Mouse (Mus musculus) lung, embryonic 15.5 days (tissue): ENCODE measurements around the gene Pakap. TPM values are rescaled to one million over a fixed set of nuclear protein-coding genes. Genes with fewer than 3 reads are reported as not detected.

Experiments used
- ATAC-seq: fragments of 200-750 bp; cut with Nextera tagmentation; 2 replicates; pipeline ENCODE4 v1.8.0; 2017; ENCODE audit warnings: moderate number of reproducible peaks, borderline replicate concordance; ENCODE audit not compliant: low FRiP score, low TSS enrichment; ENCODE audit errors: extremely low read depth
- H3K27ac ChIP-seq: fragments of 300-500 bp; sonication (generic); 2 replicates; pipeline ENCODE4 v1.5.1; 2015; ENCODE audit warnings: moderate library complexity, mild to moderate bottlenecking, inconsistent platforms
- H3K27me3 ChIP-seq: fragments of 300-500 bp; sonication (generic); 2 replicates; pipeline ENCODE4 v1.6.1; 2015; ENCODE audit warnings: inconsistent platforms
- H3K36me3 ChIP-seq: fragments of 300-500 bp; sonication (generic); 2 replicates; pipeline ENCODE4 v1.6.1; 2015; ENCODE audit warnings: inconsistent platforms
- H3K4me1 ChIP-seq: fragments of 300-500 bp; sonication (generic); 2 replicates; pipeline ENCODE4 v1.6.1; 2015; ENCODE audit warnings: inconsistent platforms
- H3K4me2 ChIP-seq: fragments of 300-500 bp; sonication (generic); 2 replicates; pipeline ENCODE4 v1.6.1; 2015; ENCODE audit warnings: inconsistent platforms, mild to moderate bottlenecking, moderate library complexity
- H3K4me3 ChIP-seq: fragments of 300-500 bp; sonication (generic); 2 replicates; pipeline ENCODE4 v1.5.1; 2015; ENCODE audit warnings: mild to moderate bottlenecking, inconsistent platforms
- H3K9ac ChIP-seq: fragments of 300-500 bp; sonication (generic); 2 replicates; pipeline ENCODE4 v1.6.1; 2015; ENCODE audit warnings: inconsistent platforms
- H3K9me3 ChIP-seq: fragments of 300-500 bp; sonication (generic); 2 replicates; pipeline ENCODE4 v1.6.1; 2016; ENCODE audit warnings: inconsistent platforms
- WGBS: fragments of 180-500 bp; shearing (Covaris S2); methylation state at CpG from one replicate; pipeline ENCODE4 v1.1.7; 2015; 5-methylcytosine and 5-hydroxymethylcytosine counted together
- polyA plus RNA-seq: library from polyadenylated mRNA; unstranded; fragments of >200 nt; fragmentation: Nextera tagmentation; extraction: Ambion mirVana; gene quantifications from 2 replicates; pipeline ENCODE4 v1.2.1, GENCODE M21; 2015

The Pakap gene
- polyA plus RNA-seq, 1 experiment from 2014 or later, result 47.7 TPM

DNA sequence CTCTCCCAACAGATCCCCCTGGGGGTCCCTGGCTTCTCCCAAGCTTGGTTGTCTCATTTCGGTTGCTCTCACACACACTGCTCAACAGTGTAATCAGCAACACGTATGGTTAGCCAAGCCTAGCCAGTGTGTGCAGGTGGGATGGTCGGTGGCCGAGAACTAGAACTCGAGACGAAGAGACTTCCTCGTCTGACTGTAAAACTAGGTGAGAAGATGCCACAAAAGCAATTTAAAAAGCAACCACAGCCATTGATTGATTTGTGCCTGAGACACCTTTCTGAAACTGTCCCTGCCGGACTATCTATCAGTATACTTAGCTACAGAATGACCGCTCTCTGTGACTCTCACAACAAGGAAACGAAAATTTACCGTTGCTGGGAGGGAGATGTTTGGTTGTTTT is 187.1 kb downstream of the Pakap start:
- WGBS, result 84% methylated on average over 11 of the region's 11 CpGs
- no peak overlapping the region for H3K27ac ChIP-seq

DNA sequence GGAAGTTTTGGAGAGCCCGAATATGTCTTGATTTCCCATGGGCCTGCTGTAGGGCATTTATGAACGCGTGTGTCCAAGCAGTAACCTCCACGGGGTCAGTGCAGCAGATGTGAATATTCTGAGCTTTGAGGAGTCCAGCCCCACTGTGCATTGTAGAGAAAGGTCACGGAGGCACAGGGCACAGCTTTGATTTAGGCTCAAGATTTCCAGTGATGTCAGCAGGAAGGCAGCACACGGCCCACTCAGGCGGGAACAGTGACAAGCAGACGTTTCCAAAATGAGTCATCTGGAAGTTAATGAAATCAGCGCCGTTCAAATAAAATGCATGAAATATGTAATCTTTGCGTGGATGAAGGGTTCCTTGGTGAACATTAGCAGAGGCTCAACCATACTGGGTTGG is 190.0 kb downstream of the Pakap start:
- Histone ChIP-seq H3K27ac (no peak overlapping the region), H3K9me3 (no peaks in the 10 kb centered on the region), H3K4me3 (no peak overlapping the region), H3K4me1 (peaks cover 5% of the 10 kb centered on the region; the same call in 1 of the 2 replicates), H3K36me3 (no peaks in the 10 kb centered on the region), H3K9ac (no peak overlapping the region), H3K4me2 (no peak overlapping the region), H3K27me3 (no peaks in the 10 kb centered on the region)
- ATAC-seq, result no peak
- WGBS, result 62% methylated on average over 11 of the region's 11 CpGs

More for the DNA sequence above, 187.1 kb downstream of the Pakap start:
- Histone ChIP-seq H3K4me2 (no peak overlapping the region), H3K27me3 (no peaks in the 10 kb centered on the region), H3K36me3 (no peaks in the 10 kb centered on the region), H3K4me3 (no peak overlapping the region), H3K4me1 (peaks cover 15% of the 10 kb centered on the region; the same call in 1 of the 2 replicates), H3K9me3 (no peaks in the 10 kb centered on the region), H3K9ac (no peak overlapping the region)
- ATAC-seq, result no peak

DNA sequence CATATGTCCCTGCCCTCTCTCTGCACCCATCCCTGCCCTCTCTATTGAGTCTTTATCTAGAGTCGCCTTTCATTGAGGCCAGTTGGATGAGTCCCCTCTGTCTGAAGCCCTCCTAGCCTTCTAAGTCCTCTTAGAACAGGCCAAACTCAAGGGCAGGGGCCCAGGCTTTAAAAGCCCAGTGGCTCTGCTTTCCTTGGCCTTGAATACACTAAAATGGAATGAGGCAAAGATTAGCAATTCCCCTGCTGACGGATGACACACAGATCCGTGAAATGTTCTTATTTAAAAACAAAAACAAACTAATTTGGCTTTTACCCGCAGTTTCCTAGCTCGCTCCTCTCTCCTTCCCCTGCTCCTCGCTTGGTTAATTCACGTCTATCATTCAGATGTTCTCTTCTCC is 194.4 kb downstream of the Pakap start:
- Histone ChIP-seq H3K27me3 (no peaks in the 10 kb centered on the region), H3K4me2 (no peak overlapping the region), H3K4me3 (no peak overlapping the region), H3K9me3 (no peaks in the 10 kb centered on the region), H3K9ac (no peak overlapping the region), H3K4me1 (peaks cover 35% of the 10 kb centered on the region), H3K27ac (peak overlapping the region; percentile 86), H3K36me3 (no peaks in the 10 kb centered on the region)
- no peak for ATAC-seq
- 53% methylated on average over 7 of the region's 7 CpGs for WGBS

DNA sequence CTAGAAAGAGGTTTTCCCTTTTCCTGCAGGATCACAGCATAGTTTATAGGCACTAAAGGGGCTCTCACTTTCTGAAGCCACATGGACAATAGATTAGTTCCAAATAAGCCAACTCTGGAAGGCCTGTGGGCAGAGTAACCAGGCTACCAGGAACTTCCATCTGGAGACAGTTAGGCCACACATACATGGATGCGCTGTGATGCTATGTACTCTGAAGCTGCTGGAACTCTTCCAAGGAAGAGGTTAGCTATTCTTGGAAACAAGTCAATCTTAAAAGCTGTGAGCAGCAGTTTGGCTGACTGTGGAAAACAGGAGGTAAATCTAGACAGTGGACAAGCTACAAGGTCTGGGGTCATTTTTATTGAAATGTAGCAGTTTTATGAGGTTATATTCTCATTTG is 196.4 kb downstream of the Pakap start:
- H3K27me3 ChIP-seq, result no peaks in the 10 kb centered on the region
- peaks cover 39% of the 10 kb centered on the region for H3K4me1 ChIP-seq
- no peak overlapping the region for H3K4me2 ChIP-seq
- H3K9me3 ChIP-seq, result no peaks in the 10 kb centered on the region
- no peak overlapping the region for H3K4me3 ChIP-seq
- peak overlapping the region; percentile 86 for H3K27ac ChIP-seq
- H3K9ac ChIP-seq, result no peak overlapping the region
- ATAC-seq, result peak; percentile 79
- WGBS, result 29% methylated on average over 1 of the region's 1 CpGs
- H3K36me3 ChIP-seq, result no peaks in the 10 kb centered on the region

DNA sequence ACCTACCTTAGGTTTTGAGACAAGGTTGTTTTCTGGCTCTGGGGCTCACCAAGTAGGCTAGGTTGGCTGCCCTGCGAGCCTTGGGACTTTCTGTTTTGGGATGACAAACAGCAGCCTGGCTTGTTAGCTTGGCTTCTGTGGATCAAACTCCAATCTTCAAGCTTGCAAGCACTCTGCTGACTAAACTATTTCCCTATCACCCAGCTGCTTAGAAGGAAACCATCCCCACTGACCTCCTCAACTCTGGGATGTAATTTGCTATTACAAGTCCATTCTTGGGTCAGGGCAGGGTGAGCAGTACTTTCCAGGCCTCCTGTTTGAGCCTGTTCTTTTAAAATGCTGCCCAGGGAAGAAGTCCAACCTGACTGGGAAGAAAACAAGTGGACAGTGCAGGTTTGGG is 196.9 kb downstream of the Pakap start:
- H3K27me3 ChIP-seq, result no peaks in the 10 kb centered on the region
- H3K4me1 ChIP-seq, result peaks cover 39% of the 10 kb centered on the region
- no peak overlapping the region for H3K9ac ChIP-seq
- no peaks in the 10 kb centered on the region for H3K9me3 ChIP-seq
- H3K4me3 ChIP-seq, result no peak overlapping the region
- 61% methylated on average over 1 of the region's 1 CpGs for WGBS
- ATAC-seq, result peak; percentile 15; the same call in 1 of the 2 replicates
- peak overlapping the region; percentile 86 for H3K27ac ChIP-seq
- H3K36me3 ChIP-seq, result no peaks in the 10 kb centered on the region
- no peak overlapping the region for H3K4me2 ChIP-seq

DNA sequence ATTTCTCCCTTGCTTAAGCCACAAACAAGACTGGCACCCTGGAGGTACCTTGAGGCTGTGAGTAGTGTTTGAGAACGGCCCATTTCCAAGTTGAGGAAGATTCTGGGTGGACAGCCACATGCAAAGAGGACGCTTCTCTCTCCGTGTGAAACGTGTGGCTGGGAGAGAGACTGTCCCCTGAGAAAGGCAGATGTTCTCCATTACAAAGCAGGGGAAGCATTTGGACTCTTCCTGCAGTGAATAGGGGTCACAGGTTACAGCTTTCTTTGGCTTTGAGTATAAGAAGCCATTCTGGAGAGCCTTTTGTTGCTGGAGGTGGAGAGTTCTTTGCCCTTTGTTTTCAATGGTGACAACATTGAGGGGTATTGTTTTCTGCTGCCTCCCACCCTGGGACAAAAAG is 197.8 kb downstream of the Pakap start:
- Histone ChIP-seq H3K27me3 (no peaks in the 10 kb centered on the region), H3K4me2 (no peak overlapping the region), H3K27ac (peak overlapping the region; percentile 86), H3K9ac (no peak overlapping the region), H3K9me3 (no peaks in the 10 kb centered on the region), H3K4me1 (peaks cover 42% of the 10 kb centered on the region), H3K4me3 (no peak overlapping the region), H3K36me3 (no peaks in the 10 kb centered on the region)
- ATAC-seq, result no peak; the same call in 1 of the 2 replicates
- 41% methylated on average over 4 of the region's 4 CpGs for WGBS

DNA sequence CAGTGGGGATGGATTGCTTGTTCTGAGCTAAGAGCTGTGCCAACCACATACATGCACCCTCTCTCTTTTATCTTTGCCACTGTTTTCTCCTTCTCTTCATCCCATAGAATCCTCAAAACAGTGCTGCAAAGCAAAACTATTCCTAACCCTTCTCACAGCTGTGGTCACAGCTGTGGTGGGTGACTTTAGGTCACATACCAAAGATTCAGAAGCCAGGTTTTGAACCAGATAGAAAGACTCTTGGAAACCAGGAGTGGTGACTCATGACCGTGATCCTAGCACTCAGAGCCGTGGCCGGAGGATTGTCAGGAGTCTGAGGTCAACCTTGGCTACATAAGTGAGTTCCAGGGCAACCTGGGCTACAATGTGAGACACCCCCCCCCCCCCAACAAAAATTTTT is 201.0 kb downstream of the Pakap start:
- WGBS, result 68% methylated on average over 3 of the region's 3 CpGs

DNA sequence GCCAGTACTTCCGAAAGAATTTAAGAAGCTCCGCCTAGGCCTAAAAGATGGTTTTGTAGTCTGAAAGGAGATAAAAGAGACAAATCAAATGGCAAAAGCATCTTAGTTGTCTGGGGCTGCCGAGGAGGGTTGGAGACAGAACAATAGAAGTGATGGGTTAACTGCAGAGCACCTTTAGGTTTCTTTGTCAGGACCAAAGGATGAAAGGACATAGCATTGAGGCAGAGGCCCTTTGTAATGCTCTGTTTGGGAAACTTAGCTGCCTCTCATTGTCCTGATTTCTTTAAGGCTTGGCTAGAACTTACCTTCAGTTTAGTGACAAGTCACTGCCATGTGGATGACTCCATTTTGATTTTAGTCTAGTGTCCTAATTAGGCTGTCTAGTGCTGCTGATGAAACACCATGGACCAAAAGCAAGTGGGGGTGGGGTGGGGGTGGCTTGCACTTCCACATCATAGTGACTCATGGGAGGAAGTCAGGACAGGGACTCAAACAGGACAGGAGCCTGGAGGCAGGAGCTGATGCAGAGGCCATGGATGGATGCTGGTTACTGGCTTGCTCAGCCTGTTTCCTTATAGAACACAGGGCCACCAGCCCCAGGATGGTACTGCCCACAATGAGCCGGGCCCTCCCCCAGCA is 202.3 kb downstream of the Pakap start:
- Histone ChIP-seq H3K9ac (no peak overlapping the region), H3K27me3 (no peaks in the 10 kb centered on the region), H3K9me3 (no peaks in the 10 kb centered on the region), H3K36me3 (no peaks in the 10 kb centered on the region), H3K4me3 (no peak overlapping the region), H3K27ac (no peak overlapping the region), H3K4me2 (no peak overlapping the region), H3K4me1 (peaks cover 28% of the 10 kb centered on the region)
- ATAC-seq, result no peak
- 72% methylated on average over 4 of the region's 4 CpGs for WGBS

More for the DNA sequence above, 201.0 kb downstream of the Pakap start:
- Histone ChIP-seq H3K36me3 (no peaks in the 10 kb centered on the region), H3K4me1 (peaks cover 41% of the 10 kb centered on the region), H3K4me2 (no peak overlapping the region), H3K27me3 (no peaks in the 10 kb centered on the region), H3K27ac (no peak overlapping the region), H3K4me3 (no peak overlapping the region), H3K9ac (no peak overlapping the region), H3K9me3 (no peaks in the 10 kb centered on the region)
- no peak for ATAC-seq

DNA sequence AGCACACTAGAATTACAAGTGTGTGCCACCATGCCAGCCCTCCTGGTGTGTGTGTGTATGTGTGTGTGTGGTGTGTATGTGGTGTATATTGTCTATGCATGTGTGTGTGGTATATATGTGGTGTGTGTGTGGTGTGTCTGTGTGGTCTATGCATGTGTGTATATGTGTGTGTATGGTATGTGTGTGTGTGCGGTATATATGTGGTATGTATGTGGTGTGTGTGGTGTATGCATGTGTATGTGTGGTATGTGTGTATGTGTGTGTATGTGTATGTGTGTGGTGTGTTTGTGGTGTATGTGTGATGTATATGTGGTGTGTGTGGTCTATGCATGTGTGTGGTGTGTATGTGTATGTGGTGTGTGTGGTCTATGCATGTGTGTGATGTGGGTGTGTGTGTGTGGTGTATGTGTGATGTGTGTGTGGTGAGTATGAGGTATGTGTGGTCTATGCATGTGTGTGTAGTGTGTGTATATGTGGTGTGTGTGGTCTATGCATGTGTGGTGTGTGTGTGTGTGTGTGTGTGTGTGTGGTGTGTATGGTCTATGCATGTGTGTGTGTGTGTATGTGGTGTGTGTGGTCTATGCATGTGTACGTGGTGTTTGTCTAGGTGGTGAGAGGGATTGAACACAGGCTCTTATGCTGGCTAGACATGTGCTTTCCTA is 203.7 kb downstream of the Pakap start:
- Histone ChIP-seq H3K27me3 (no peaks in the 10 kb centered on the region), H3K4me2 (no peak overlapping the region), H3K9me3 (no peaks in the 10 kb centered on the region), H3K4me1 (peaks cover 20% of the 10 kb centered on the region), H3K27ac (no peak overlapping the region), H3K36me3 (no peaks in the 10 kb centered on the region), H3K4me3 (no peak overlapping the region), H3K9ac (no peak overlapping the region)
- ATAC-seq, result peak; percentile 31; the same call in 1 of the 2 replicates
- WGBS, result 70% methylated on average over 2 of the region's 2 CpGs

DNA sequence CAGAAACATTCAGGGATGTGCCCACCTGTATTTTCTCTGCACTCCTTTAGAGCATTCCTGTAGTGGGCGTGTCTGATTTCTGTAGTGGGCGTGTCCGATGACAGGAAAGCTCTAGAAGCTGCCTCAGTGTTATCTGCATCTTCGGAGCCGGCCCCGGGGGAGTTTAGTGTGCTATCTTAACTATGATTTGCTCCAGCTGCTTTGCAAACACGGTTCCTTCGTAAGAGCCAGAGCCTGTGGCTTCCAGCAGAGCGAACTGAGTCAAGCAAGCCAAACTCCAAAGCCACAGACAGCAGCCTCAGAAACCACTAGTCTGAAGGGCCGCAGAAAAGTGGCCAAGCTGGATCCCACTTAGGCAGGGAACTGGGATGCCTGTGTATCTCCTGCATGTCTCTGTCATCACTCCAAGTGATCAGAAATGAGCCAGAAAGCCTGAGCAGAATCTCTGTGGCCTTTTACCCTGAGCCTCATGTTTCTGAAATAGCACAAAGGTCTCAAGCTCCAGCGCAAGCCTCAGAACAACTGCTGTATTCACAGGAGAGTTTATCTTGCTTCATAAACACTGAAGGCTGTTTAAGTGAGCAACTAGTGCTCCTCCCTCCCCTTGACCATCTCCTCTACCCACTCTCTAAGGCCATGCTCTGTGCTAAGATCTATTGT is 205.0 kb downstream of the Pakap start:
- ATAC-seq, result peak; percentile 61; the same call in 1 of the 2 replicates
- H3K4me3 ChIP-seq, result no peak overlapping the region
- no peak overlapping the region for H3K9ac ChIP-seq
- no peaks in the 10 kb centered on the region for H3K9me3 ChIP-seq
- 19% methylated on average over 11 of the region's 11 CpGs for WGBS
- peak overlapping the region; percentile 70 for H3K27ac ChIP-seq
- no peaks in the 10 kb centered on the region for H3K27me3 ChIP-seq
- no peaks in the 10 kb centered on the region for H3K36me3 ChIP-seq
- H3K4me1 ChIP-seq, result peaks cover 20% of the 10 kb centered on the region
- H3K4me2 ChIP-seq, result no peak overlapping the region

DNA sequence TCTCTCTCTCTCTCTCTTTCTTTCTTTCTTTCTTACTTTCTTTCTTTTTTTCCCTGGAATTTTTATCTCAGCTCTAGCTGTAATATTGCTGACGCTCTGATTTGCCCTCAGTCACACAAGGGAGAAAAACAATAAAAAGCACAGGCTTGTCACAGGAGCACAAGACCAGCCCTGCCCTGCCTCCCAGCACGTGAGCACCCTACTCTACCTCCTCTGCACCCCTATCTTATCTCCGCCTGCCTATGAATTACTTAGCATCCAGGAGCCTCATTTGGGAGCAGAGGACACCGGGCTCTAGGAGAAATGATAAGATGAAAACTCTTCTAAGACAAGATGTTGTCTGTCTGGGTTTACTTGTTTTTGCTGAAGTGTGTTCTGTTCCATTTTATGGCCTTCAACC is 206.5 kb downstream of the Pakap start:
- Histone ChIP-seq H3K27ac (no peak overlapping the region), H3K4me3 (no peak overlapping the region), H3K9ac (no peak overlapping the region), H3K9me3 (no peaks in the 10 kb centered on the region), H3K36me3 (no peaks in the 10 kb centered on the region), H3K4me2 (no peak overlapping the region), H3K4me1 (peaks cover 13% of the 10 kb centered on the region), H3K27me3 (no peaks in the 10 kb centered on the region)
- ATAC-seq, result no peak
- 51% methylated on average over 4 of the region's 4 CpGs for WGBS

DNA sequence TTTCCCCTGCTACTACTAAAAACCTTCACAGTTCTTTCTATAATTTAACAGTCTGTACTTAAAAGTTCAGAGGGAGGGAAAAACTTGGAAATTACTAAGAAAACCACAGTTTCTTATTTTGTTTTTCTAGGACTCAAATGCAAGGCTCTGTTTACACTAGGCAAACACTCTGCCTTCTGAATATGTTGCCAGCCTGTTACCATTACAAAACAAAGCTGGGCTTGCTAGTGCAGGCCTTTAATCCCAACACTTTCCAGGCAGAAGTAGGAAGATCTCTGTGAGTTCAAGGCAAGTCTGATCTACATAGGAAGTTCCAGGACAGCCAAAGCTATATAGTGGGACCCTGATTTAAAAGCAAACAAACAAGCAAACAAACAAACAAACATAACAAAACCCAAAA is 207.6 kb downstream of the Pakap start:
- Histone ChIP-seq H3K9ac (no peak overlapping the region), H3K9me3 (no peaks in the 10 kb centered on the region), H3K4me1 (peaks cover 13% of the 10 kb centered on the region), H3K27me3 (no peaks in the 10 kb centered on the region), H3K27ac (no peak overlapping the region), H3K4me3 (no peak overlapping the region), H3K36me3 (no peaks in the 10 kb centered on the region), H3K4me2 (no peak overlapping the region)
- ATAC-seq, result no peak
